Mouse (Mus musculus) bone marrow, adult 2 months (tissue): ENCODE measurements at regions not wholly inside any gene's neighbourhood (a gene's known extent, or its start where the extent isn't known, plus 50 kb on each side); places are given as distances from the start of the nearest gene placed in this dataset.

Experiments
- H3K27ac ChIP-seq: fragments of 200-500 bp; 2 replicates; pipeline ENCODE4 v1.5.1; 2012; ENCODE audit warnings: low read depth, mild to moderate bottlenecking, control low read depth, inconsistent platforms, low read length; ENCODE audit not compliant: control insufficient read depth, poor library complexity, insufficient read depth
- H3K4me1 ChIP-seq: fragments of 200-500 bp; 2 replicates; pipeline ENCODE4 v1.6.1; 2011; ENCODE audit warnings: low read length; ENCODE audit not compliant: control insufficient read depth, insufficient read depth
- H3K4me3 ChIP-seq: fragments of 200-500 bp; replicated peaks from 2 replicates; pipeline ENCODE3; 2011; ENCODE audit warnings: mild to moderate bottlenecking, low read depth, low read length, control low read depth; ENCODE audit not compliant: control insufficient read depth
- CTCF ChIP-seq: fragments of 200-500 bp; IDR thresholded peaks from 2 replicates; pipeline ENCODE4 v1.5.1; 2011; ENCODE audit warnings: low read length, control low read depth; ENCODE audit not compliant: control insufficient read depth, insufficient read depth
- POLR2A ChIP-seq: fragments of 200-500 bp; IDR thresholded peaks from 2 replicates; pipeline ENCODE4 v1.6.1; 2011; ENCODE audit warnings: low read depth, mild to moderate bottlenecking, control low read depth, low read length, borderline replicate concordance; ENCODE audit not compliant: control insufficient read depth
- WGBS: fragments of 180-500 bp; shearing (Covaris S2); methylation state at CpG from one replicate; pipeline ENCODE4 v1.1.7; 2018; 5-methylcytosine and 5-hydroxymethylcytosine counted together

DNA sequence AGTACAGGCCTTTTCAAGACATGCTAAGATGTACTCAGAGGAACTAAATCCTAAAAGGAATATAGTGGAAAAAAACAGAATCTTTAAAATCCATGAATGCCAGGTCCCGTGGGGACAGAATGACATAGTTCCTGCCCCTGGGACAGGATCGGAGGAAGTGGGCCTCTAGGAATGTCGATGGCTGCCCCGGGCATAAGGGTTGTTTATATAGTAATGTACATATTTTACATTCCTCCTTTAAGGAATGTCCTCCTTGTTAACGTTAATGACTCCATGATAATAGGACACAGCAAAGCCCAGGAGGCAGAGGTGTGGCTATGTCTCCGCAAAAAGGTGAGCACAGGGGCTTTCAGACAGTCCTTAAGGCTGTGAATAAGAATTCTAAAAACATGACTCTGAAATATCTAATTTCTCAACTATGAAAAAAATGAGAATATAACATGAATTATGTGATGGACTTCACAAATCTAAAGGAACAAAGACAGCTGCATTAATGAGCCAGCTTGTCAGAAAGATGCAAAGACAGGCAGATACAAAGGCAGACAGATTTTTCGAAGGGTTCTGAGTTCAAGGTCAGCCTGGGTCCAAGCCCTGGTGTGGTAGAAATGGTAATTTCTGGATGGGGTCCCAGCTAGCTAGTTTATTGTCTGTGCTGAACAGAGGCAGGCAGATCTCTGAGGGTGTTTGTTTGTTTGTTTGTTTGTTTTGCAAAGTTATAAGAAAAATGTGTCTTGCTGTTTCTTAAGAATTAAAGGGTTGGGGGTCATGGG is 111.3 kb upstream of the Pcgf5 start:
- TF ChIP-seq CTCF (no peak), POLR2A (no peak)
- no peak overlapping the region for H3K4me3 ChIP-seq
- no peaks in the 10 kb centered on the region; the same call in 1 of the 2 replicates for H3K4me1 ChIP-seq
- 75% methylated on average over 7 of the region's 7 CpGs for WGBS
- no peak overlapping the region for H3K27ac ChIP-seq

GRCm38 (mm10) chr19:36237751-36238150 is 110.4 kb upstream of the Pcgf5 start:
- Histone ChIP-seq H3K27ac (no peak overlapping the region), H3K4me3 (no peak overlapping the region), H3K4me1 (no peaks in the 10 kb centered on the region; the same call in 1 of the 2 replicates)
- 60% methylated on average over 3 of the region's 3 CpGs for WGBS
- TF ChIP-seq CTCF, result no peak
- no peak for TF ChIP-seq POLR2A

DNA sequence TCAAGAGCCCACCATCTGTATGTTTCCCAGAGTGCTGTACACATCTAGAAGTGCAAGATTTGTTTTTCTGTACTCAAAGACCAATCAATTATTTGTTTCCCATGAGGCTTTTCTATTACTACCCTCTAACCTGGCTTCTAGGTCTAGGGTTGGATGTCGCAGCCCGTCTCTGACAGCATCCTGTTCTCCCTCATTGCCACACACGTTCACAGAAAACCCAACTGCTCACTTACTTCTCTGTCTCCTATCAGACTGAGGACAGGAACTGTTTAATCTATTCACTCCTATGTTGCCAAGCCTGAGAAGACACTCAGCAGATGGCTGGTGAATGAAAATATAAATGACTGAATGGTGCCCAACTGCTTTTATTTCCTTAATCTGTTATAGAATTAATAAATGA is 109.6 kb upstream of the Pcgf5 start:
- H3K27ac ChIP-seq, result no peak overlapping the region
- TF ChIP-seq POLR2A, result no peak
- no peak for TF ChIP-seq CTCF
- 17% methylated on average over 3 of the region's 3 CpGs for WGBS
- no peak overlapping the region for H3K4me3 ChIP-seq
- H3K4me1 ChIP-seq, result no peaks in the 10 kb centered on the region; the same call in 1 of the 2 replicates

DNA sequence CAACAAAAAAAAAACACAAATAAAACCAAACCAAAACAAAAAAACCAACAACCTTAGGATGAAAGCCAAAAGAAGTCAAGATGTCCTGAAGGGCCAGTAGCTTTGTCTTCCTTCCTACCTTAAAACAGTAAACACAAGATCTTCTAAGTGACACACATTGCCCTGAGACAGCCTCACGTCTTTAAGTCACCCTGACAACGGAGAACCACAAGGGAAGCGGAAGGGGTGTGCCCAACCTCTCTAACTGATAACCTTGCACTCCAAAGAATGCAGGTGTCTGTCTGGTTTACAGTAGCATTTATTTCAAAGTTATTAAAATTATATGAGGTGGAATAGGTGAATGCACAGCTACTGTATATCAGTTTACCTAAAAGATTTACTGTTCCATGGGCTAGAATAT is 105.7 kb upstream of the Pcgf5 start:
- Histone ChIP-seq H3K4me3 (no peak overlapping the region), H3K27ac (no peak overlapping the region), H3K4me1 (no peaks in the 10 kb centered on the region; the same call in 1 of the 2 replicates)
- TF ChIP-seq CTCF (no peak), POLR2A (no peak)
- WGBS, result 16% methylated on average over 3 of the region's 3 CpGs

DNA sequence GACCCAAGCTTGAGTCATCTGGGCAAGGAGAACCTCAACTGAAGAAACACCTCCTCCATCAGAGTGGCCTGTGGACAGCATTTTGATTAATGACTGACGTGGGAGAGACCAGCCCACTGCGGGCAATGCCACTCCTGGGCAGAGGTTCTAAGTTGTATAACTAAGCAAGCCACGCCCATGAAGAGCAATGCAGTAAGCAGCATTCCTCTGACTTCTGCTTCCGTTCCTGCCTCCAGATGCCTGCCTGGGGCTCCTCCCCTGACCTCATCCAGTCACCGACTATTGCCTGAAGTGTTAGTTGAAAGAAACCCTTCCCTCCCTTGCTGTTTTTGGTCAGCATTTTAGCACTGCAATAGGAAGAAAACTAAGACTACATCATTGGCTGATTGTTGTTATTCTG is 105.2 kb upstream of the Pcgf5 start:
- Histone ChIP-seq H3K4me1 (no peaks in the 10 kb centered on the region; the same call in 1 of the 2 replicates), H3K27ac (no peak overlapping the region), H3K4me3 (no peak overlapping the region)
- WGBS, result 42% methylated on average over 5 of the region's 5 CpGs
- TF ChIP-seq CTCF, result no peak
- no peak for TF ChIP-seq POLR2A

GRCm38 (mm10) chr19:36252522-36252921 is 95.6 kb upstream of the Pcgf5 start:
- H3K4me3 ChIP-seq, result no peak overlapping the region
- TF ChIP-seq CTCF (no peak), POLR2A (no peak)
- H3K27ac ChIP-seq, result no peak overlapping the region
- H3K4me1 ChIP-seq, result peaks cover 2% of the 10 kb centered on the region
- WGBS, result 32% methylated on average over 3 of the region's 3 CpGs

- H3K4me1 ChIP-seq, result peaks cover 2% of the 10 kb centered on the region
- H3K27ac ChIP-seq, result no peak overlapping the region
- TF ChIP-seq CTCF, result no peak
- TF ChIP-seq POLR2A, result no peak
- H3K4me3 ChIP-seq, result no peak overlapping the region
- WGBS, result 51% methylated on average over 10 of the region's 10 CpGs
Measured at GRCm38 (mm10) chr19:36257748-36258538, 90.2 kb upstream of the Pcgf5 start.

GRCm38 (mm10) chr19:36261819-36262218 is 86.3 kb upstream of the Pcgf5 start:
- Histone ChIP-seq H3K27ac (no peak overlapping the region), H3K4me1 (peaks cover 8% of the 10 kb centered on the region), H3K4me3 (no peak overlapping the region)
- TF ChIP-seq POLR2A, result no peak
- WGBS, result 81% methylated on average over 5 of the region's 5 CpGs
